Mouse (Mus musculus): ENCODE data around the gene Satb2. TPM values are rescaled to one million over a fixed set of nuclear protein-coding genes. Genes with fewer than 3 reads are reported as not detected.

Satb2 gene
- 1 to 10 TPM; 2.6 to 3.7 TPM for total RNA-seq (2021)
- long read RNA-seq, experiment 1, partial matches to known transcripts, result 0 of 1 reads
- long read RNA-seq, experiment 1, other reads (novel, unspliced or antisense), result 1 of 1 reads
- long read RNA-seq, experiment 2, result 0 reads

DNA sequence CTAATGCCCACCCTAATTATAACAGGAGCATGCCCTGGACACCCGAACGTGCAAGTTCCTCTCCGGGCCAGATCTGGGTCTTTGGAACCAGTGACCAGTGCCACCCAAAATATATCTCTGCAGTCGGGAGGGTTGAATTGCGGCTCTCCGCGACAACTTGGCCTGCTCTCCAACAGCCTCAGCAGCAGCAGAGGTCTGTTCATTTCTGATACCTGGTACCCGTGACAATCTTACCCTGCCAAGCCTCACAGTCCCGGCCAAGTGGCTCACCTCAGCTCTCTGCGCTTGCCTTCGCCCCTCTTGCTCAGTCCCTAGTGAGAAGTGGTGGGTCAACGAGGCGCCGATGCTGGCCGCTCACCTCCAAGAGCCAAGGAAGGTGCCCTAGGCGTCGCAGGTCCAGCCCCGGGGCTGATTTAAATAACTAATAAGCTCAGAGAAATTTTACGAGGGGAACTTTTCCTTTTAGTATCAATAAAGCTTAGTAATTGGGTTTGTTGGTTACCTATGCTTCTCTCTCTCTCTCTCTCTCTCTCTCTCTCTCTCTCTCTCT, at the start of gene Satb2:
TSS of gene Satb2 (minus strand) at position 500 of the 550 bp plus-strand sequence.
- no peak for DNase-seq

- DNase-seq, result no peak
Observed at GRCm38 (mm10) chr1:57018941-57019340, 40.5 kb upstream of the Satb2 start.

GRCm38 (mm10) chr1:57013856-57014255, 35.4 kb upstream of the Satb2 start:
- no peak for DNase-seq

DNA sequence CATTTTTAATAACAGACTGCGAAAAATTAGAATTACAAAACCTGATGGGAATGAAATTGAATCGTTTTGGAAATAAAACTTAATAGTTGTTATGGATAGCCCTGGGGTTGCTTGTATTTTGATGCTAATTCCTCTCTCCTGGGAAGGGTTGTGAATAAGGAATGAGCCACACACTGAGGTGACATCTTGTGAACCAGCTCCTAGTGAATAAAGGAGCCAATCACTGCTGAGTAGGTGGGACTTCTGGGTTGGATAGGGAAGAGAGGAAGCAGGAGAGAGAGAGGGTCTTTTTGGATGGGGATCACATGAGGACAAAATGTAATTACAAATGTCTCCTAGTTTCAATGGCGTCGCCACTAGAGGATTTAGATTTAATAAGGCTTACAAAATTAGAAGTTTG, 30.7 kb upstream of the Satb2 start:
- no peak for DNase-seq

DNA sequence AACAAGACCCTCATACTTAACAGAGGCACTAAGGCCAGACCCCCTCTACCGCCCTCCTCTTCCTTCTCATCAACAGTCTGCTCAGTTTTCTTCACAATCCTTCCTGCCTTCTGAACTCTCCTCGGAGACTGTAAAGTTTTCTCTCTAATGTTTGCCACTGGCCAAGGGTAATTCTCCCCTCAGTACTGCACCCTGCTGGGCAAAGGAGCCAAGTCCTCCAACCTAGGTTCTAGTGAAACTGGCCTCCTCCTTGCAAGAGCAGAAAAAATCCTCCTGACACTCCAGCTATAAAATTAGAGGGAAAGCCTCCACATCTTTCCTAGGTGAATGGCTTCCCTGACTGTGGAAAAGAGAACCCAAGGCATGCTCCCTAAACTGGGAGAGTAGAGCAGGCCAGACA, 16.6 kb upstream of the Satb2 start:
- DNase-seq, result no peak

DNA sequence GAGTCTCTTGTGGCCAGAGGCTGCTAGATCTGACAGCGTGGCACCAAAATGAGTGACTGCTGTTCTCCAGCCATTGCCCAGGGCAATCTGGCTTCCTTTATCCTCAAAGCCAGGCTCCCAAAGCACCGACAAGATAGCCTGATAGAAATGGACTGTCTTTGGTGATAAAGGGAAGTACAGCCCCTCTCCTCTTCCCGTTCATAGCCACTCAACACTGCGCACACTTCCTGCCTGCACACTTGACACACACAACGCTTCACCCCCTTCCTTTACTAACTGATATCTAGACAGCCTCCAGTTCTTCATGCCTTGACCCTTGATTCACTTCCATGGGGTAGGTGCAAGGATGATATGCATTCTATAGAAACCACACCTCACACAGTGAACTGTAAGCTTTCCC, 13.9 kb upstream of the Satb2 start:
- no peak for DNase-seq

GRCm38 (mm10) chr1:56991613-56992012, 13.2 kb upstream of the Satb2 start:
- peak in 1 of 2 experiments; percentile 55 for DNase-seq

DNA sequence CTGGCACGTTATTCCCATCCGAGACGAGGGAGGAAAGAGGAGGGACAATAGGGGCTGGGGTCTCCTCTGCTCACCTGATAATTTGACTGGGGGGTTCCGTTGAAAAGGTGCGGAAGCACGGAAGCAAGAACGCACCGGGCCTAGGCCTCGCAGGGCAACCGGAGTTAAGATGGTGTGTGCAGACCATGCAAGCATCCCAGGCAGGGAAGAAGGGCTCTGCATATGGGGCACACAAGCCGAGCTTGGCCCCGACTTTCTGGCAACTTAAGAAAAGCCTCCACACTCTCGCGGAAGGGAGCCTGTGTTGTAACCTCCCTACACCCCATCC, 6.0 kb upstream of the Satb2 start:
- DNase-seq, result no peak

GRCm38 (mm10) chr1:56983771-56984482, 5.5 kb upstream of the Satb2 start:
- no peak for DNase-seq

- DNase-seq, result no peak
Observed at GRCm38 (mm10) chr1:56983100-56983590, 4.7 kb upstream of the Satb2 start.

DNA sequence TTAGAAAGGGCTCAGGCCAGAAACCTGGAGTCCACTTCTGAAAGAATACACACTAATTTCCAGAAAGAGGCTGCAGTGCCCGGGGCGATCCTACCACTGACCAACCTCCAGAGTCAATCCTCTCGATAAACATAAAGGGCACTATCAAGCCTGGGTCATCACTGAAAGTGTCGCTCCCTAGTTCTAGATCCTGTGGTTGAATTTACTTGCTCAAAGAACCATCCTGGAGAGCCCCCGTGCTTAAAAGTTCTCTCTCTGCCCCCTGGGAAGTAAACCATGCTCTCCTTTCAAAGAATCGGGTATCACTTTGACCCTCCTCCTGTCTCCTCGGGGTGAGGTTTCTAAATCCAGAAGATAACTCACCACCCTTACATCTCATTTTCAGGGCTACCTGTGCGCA, 4.2 kb upstream of the Satb2 start:
- DNase-seq, result no peak

GRCm38 (mm10) chr1:56981947-56982555, 3.6 kb upstream of the Satb2 start:
- DNase-seq, result no peak

- DNase-seq, result no peak
Observed at GRCm38 (mm10) chr1:56981508-56981907, 3.1 kb upstream of the Satb2 start.

GRCm38 (mm10) chr1:56980631-56981275, 2.3 kb upstream of the Satb2 start:
- no peak for DNase-seq

GRCm38 (mm10) chr1:56979531-56980395, 1.3 kb upstream of the Satb2 start:
- no peak for DNase-seq

GRCm38 (mm10) chr1:56977201-56978100, 999 bp downstream of the Satb2 start:
- DNase-seq, result peak; percentile 72 to 80

- DNase-seq, result no peak
Observed at GRCm38 (mm10) chr1:56976825-56977104, 1.7 kb downstream of the Satb2 start.

DNA sequence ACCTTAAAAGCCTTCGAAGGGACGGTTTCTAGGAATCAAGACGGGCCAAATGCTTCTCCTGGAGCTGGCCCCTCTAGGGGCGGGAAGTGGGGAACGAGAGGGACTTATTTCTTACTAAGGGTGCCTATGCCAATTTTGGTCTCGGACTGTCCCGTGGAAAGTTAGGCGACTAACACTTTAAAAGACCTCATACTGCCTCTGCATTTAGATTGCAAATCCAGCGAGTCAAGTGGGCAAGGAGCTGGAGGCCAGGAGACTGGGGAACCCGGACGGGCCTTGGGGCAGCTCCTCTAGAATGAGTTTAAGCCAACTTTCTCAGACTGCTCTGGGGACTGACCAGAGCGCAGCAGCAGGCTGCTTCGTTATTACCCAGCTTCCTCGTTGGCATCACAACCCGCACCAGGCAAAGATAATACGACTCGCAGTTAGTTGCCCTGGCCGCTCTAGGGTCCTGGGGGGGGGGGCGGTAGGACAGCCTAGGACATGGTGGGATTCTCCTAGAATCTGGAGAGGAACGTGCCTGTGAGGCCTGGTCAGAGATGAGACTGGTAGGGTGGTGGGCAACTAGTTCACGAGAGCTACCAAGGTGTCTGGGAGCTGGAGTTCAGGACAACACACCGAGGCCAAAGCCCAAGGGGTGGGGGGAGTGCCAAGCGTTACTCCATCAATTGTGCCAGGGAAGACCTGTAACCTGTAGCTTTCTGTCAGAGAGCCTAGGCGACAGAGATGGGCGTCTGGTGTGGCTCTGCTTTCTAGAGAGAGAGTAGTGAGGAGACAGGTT, 2.2 kb downstream of the Satb2 start:
- no peak for DNase-seq

DNA sequence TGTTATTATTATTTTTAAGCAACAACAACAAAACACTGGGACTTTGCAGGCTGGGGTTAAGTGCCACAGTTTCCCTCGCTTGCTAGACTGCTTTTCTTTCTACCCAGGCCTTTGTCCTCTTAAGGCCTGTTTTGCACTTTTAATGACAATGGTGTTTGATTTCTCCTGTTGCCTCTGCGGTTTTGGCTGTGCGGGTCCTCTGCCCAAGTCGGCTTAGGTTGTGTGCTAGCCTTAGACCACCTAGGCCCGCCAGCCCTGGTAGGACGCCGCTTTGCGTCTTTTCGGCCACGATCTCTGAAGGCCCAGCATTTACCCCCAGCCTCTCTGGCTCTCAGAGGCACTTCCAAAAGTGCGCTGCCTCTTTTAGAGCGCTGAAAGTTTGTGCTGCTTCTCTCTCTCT, 2.9 kb downstream of the Satb2 start:
- no peak for DNase-seq

GRCm38 (mm10) chr1:56974187-56974586, 4.3 kb downstream of the Satb2 start:
- no peak for DNase-seq

Data from adrenal gland, postnatal 36 days (tissue).